In genomic region chr13:43615194-43615576, GRCm38 (mm10) we compare ENCODE assay signal across 9 mouse cellular contexts. TPM values are rescaled to one million over a fixed set of nuclear protein-coding genes. Genes with fewer than 3 reads are reported as not detected.
A peak's percentile ranks its signal among the peaks of the same experiment; 100 is the strongest.
DNase-seq lines count a peak whose midpoint lies in the region; ATAC-seq and TF ChIP-seq lines count a peak whose summit lies in the region.
"Had no signal": no experiment of that assay in that cellular context is flagged by ENCODE, and none has a peak within 500 bp of the region (broad histone marks: within the 10 kb centered on the region; RNA-seq: fewer than 3 reads in every experiment).

No protein-coding gene starts in this region.

- intact Hi-C loops in heart, adult 2 months (cut with DNase I): no loop called here
- intact Hi-C loops in heart, postnatal 36 days (cut with DNase I): no loop called here

- H3K4me1 ChIP-seq in heart, adult 2 months (ENCODE audit: control insufficient read depth, insufficient read depth, low read length): peaks cover 2% of the 10 kb centered on the region; the same call in 1 of the 2 replicates
- H3K4me1 ChIP-seq in hindbrain, embryonic 14.5 days (replicated peaks; ENCODE audit: control insufficient read depth, insufficient read depth, low read length): peaks cover 18% of the 10 kb centered on the region
- peaks cover 24% of the 10 kb centered on the region for H3K4me1 ChIP-seq in midbrain, embryonic 15.5 days

- peaks cover 4% of the 10 kb centered on the region for H3K27me3 ChIP-seq in heart, adult 2 months (ENCODE audit: control insufficient read depth, insufficient read depth, low read length)
- no peaks in the 10 kb centered on the region for H3K27me3 ChIP-seq in hindbrain, embryonic 14.5 days (ENCODE audit: control insufficient read depth, insufficient read depth, low read length)
- no peaks in the 10 kb centered on the region for H3K27me3 ChIP-seq in midbrain, embryonic 15.5 days (replicated peaks)

- no peaks in the 10 kb centered on the region for H3K36me3 ChIP-seq in heart, adult 2 months (ENCODE audit: control insufficient read depth, insufficient read depth, low read length)
- H3K36me3 ChIP-seq in hindbrain, embryonic 14.5 days (replicated peaks; ENCODE audit: control insufficient read depth, insufficient read depth): no peaks in the 10 kb centered on the region
- no peaks in the 10 kb centered on the region for H3K36me3 ChIP-seq in midbrain, embryonic 15.5 days (replicated peaks)

- no peak for TF ChIP-seq CTCF in heart, adult 2 months (IDR thresholded peaks at IDR 0.05)

- H3K4me3 ChIP-seq in heart, adult 2 months: peak overlapping the region; percentile 57
- H3K4me3 ChIP-seq in hindbrain, embryonic 14.5 days (replicated peaks; ENCODE audit: low read length): peak overlapping the region; percentile 75
- peak overlapping the region; percentile 58 for H3K4me3 ChIP-seq in midbrain, embryonic 15.5 days

- WGBS in heart, adult 2 months: 39% methylated on average over 9 of the region's 9 CpGs
- WGBS in hindbrain, embryonic 14.5 days: 14% methylated on average over 9 of the region's 9 CpGs
- 16% methylated on average over 9 of the region's 9 CpGs for WGBS in midbrain, embryonic 15.5 days

- DNase-seq in heart, adult 2 months: no peak
- DNase-seq in heart, postnatal 36 days: no peak
- DNase-seq in MN1 (ENCODE audit: low spot score): peak; percentile 38
- no peak for DNase-seq in hindbrain, embryonic 14.5 days (ENCODE audit: low spot score)
- no peak for DNase-seq in right cerebral cortex, postnatal 14 days
- DNase-seq in adrenal gland, postnatal 10 days: no peak
- no peak for DNase-seq in kidney, adult 9 months

- H3K9ac ChIP-seq in heart, adult 2 months (ENCODE audit: low read depth, low read length): no peak overlapping the region
- H3K9ac ChIP-seq in hindbrain, embryonic 14.5 days: peak overlapping the region; percentile 84
- peak overlapping the region; percentile 63; the same call in 1 of the 2 replicates for H3K9ac ChIP-seq in midbrain, embryonic 15.5 days

- no peak for TF ChIP-seq EP300 in heart, adult 2 months (IDR thresholded peaks at IDR 0.05; ENCODE audit: insufficient read depth, low read depth, low read length)

- no peaks in the 10 kb centered on the region for H3K9me3 ChIP-seq in hindbrain, embryonic 14.5 days (ENCODE audit: control insufficient read depth, low read length)
- H3K9me3 ChIP-seq in midbrain, embryonic 15.5 days: no peaks in the 10 kb centered on the region

- no peak for TF ChIP-seq POLR2A in heart, adult 2 months (IDR thresholded peaks at IDR 0.05; ENCODE audit: insufficient read depth, low read depth, low read length)

- no peak overlapping the region for H3K27ac ChIP-seq in heart, adult 2 months
- H3K27ac ChIP-seq in hindbrain, embryonic 14.5 days: peak overlapping the region; percentile 84
- peak overlapping the region; percentile 74 for H3K27ac ChIP-seq in midbrain, embryonic 15.5 days

- H3K79me2 ChIP-seq in heart, adult 2 months (replicated peaks; ENCODE audit: control insufficient read depth, insufficient read depth, low read length): no peaks in the 10 kb centered on the region

- peak overlapping the region; percentile 67 for H3K4me2 ChIP-seq in hindbrain, embryonic 14.5 days (replicated peaks)
- H3K4me2 ChIP-seq in midbrain, embryonic 15.5 days: peak overlapping the region; percentile 52

- ATAC-seq in hindbrain, embryonic 14.5 days (ENCODE audit: low FRiP score): no peak
- peak; percentile 31 for ATAC-seq in midbrain, embryonic 15.5 days (replicated peaks)

RNA-seq across cellular contexts. Expression of gene Rnf182, which starts 0.3 kb away (rescaled TPM):
- total RNA-seq in heart, adult 2 months (2021): under 1 TPM; 0.05 to 0.07 TPM
- 0.12 and 0.16 TPM in 2 replicates for polyA plus RNA-seq in heart, adult 2 months (2012; rRNA removed)
- total RNA-seq in heart, postnatal 36 days (2021): under 1 TPM in 1 of 2 experiments, not detected in 1; 0.28 TPM
- polyA plus RNA-seq in hindbrain, embryonic 14.5 days (2014; fragmentation: Nextera tagmentation; extraction: Ambion mirVana): 35.6 and 35.8 TPM in 2 replicates
- polyA plus RNA-seq in midbrain, embryonic 15.5 days (2015; fragmentation: Nextera tagmentation; extraction: Ambion mirVana): 29.4 and 32.8 TPM in 2 replicates
- 1 to 10 TPM; 1.7 to 2.5 TPM for total RNA-seq in adrenal gland, postnatal 10 days (2021)
- total RNA-seq: liver, adult 2 months had no signal
- polyA plus RNA-seq: liver, adult 2 months had no signal

RNA-seq across cellular contexts. Expression of gene Mcur1, which starts 55.2 kb away (rescaled TPM):
- total RNA-seq in heart, adult 2 months (2021): 10 to 100 TPM; 43.9 to 49.8 TPM
- polyA plus RNA-seq in heart, adult 2 months (2012; rRNA removed): 26.4 and 41.6 TPM in 2 replicates
- total RNA-seq in heart, postnatal 36 days (2021): 10 to 100 TPM; 45.6 to 49.1 TPM
- 8.6 and 9.5 TPM in 2 replicates for polyA plus RNA-seq in hindbrain, embryonic 14.5 days (2014; fragmentation: Nextera tagmentation; extraction: Ambion mirVana)
- polyA plus RNA-seq in midbrain, embryonic 15.5 days (2015; fragmentation: Nextera tagmentation; extraction: Ambion mirVana): 6.4 and 7.2 TPM in 2 replicates
- 10 to 100 TPM; 66.3 to 83.1 TPM for total RNA-seq in adrenal gland, postnatal 10 days (2021)
